ENCODE assay signal across 8 mouse cellular contexts in the genomic region with DNA sequence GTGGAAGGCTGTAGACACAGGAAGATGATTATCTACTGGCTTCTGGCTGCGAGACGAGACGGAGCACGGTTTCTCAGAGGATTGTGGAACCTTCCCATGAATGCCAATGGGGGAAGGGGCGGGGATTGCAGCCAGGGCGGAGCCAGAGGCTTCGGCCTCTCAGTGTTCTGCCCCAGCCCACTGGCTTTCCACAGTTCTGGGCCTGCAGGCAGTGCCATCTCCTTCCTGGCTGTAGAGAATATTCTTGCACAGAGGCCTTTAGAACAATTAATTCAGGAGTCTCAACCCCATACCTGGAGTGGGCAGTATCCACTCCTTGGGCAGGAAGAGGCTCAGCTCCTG. TPM values are rescaled to one million over a fixed set of nuclear protein-coding genes. Genes with fewer than 3 reads are reported as not detected.
DNase-seq lines count a peak whose midpoint lies in the region; ATAC-seq and TF ChIP-seq lines count a peak whose summit lies in the region.

No protein-coding gene starts in this region.

- TF ChIP-seq POLR2A in thymus, adult 2 months (IDR thresholded peaks at IDR 0.05; ENCODE audit: control insufficient read depth, extremely low read depth, insufficient read depth, low read length, poor library complexity), result no peak

- no peak for ATAC-seq in midbrain, embryonic 15.5 days (replicated peaks)
- ATAC-seq in forebrain, embryonic 15.5 days (replicated peaks), result no peak
- ATAC-seq in midbrain, embryonic 11.5 days (ENCODE audit: low FRiP score), result peak; percentile 76; the same call in 1 of the 2 replicates
- ATAC-seq in erythroid progenitor cell, adult 5-6 weeks (replicated peaks; ENCODE audit: low FRiP score, poor library complexity, severe bottlenecking), result no peak

- no peak overlapping the region; the same call in 1 of the 2 replicates for H3K4me2 ChIP-seq in midbrain, embryonic 15.5 days
- H3K4me2 ChIP-seq in forebrain, embryonic 15.5 days (replicated peaks), result peak overlapping the region; percentile 19; the same call in 1 of the 2 replicates
- H3K4me2 ChIP-seq in midbrain, embryonic 11.5 days, result peak overlapping the region; percentile 16; the same call in 1 of the 2 replicates

- TF ChIP-seq CTCF in thymus, adult 2 months (IDR thresholded peaks at IDR 0.05; ENCODE audit: borderline replicate concordance, control insufficient read depth, extremely low read depth, insufficient read depth, low read length, poor library complexity), result no peak

- peaks cover 12% of the 10 kb centered on the region for H3K4me1 ChIP-seq in midbrain, embryonic 10.5 days
- H3K4me1 ChIP-seq in midbrain, embryonic 15.5 days, result 0 out of 2 replicates have a peak, but pooled peaks cover 6% of the 10 kb centered on the region
- H3K4me1 ChIP-seq in forebrain, embryonic 15.5 days, result peaks cover 4% of the 10 kb centered on the region
- H3K4me1 ChIP-seq in midbrain, embryonic 11.5 days (ENCODE audit: control insufficient read depth, insufficient read depth, low read length), result peaks cover 2% of the 10 kb centered on the region; the same call in 1 of the 2 replicates
- no peaks in the 10 kb centered on the region for H3K4me1 ChIP-seq in thymus, adult 2 months (replicated peaks; ENCODE audit: control insufficient read depth, insufficient read depth, low read length)

- no peaks in the 10 kb centered on the region for H3K36me3 ChIP-seq in midbrain, embryonic 10.5 days
- no peaks in the 10 kb centered on the region for H3K36me3 ChIP-seq in midbrain, embryonic 15.5 days (replicated peaks)
- H3K36me3 ChIP-seq in forebrain, embryonic 15.5 days, result no peaks in the 10 kb centered on the region
- no peaks in the 10 kb centered on the region for H3K36me3 ChIP-seq in midbrain, embryonic 11.5 days (ENCODE audit: control insufficient read depth, insufficient read depth, low read length)
- H3K36me3 ChIP-seq in thymus, adult 2 months (ENCODE audit: control insufficient read depth, insufficient read depth, low read length), result no peaks in the 10 kb centered on the region

- H3K27me3 ChIP-seq in midbrain, embryonic 10.5 days (ENCODE audit: low read depth, poor library complexity, severe bottlenecking), result peaks cover 15% of the 10 kb centered on the region
- no peaks in the 10 kb centered on the region for H3K27me3 ChIP-seq in midbrain, embryonic 15.5 days (replicated peaks)
- no peaks in the 10 kb centered on the region for H3K27me3 ChIP-seq in forebrain, embryonic 15.5 days
- H3K27me3 ChIP-seq in midbrain, embryonic 11.5 days (ENCODE audit: control insufficient read depth, insufficient read depth, low read length), result no peaks in the 10 kb centered on the region; the same call in 1 of the 2 replicates
- no peaks in the 10 kb centered on the region for H3K27me3 ChIP-seq in thymus, adult 2 months (ENCODE audit: control insufficient read depth, insufficient read depth, low read length)

- H3K9me3 ChIP-seq in midbrain, embryonic 10.5 days (replicated peaks), result no peaks in the 10 kb centered on the region
- H3K9me3 ChIP-seq in midbrain, embryonic 15.5 days, result no peaks in the 10 kb centered on the region
- no peaks in the 10 kb centered on the region for H3K9me3 ChIP-seq in forebrain, embryonic 15.5 days
- H3K9me3 ChIP-seq in midbrain, embryonic 11.5 days (ENCODE audit: control insufficient read depth, low read length), result no peaks in the 10 kb centered on the region

- DNase-seq in midbrain, embryonic 10.5 days (ENCODE audit: low spot score), result peak; percentile 54
- peak; percentile 42 for DNase-seq in kidney, postnatal 14 days
- peak; percentile 94 for DNase-seq in midbrain, embryonic 11.5 days (ENCODE audit: low spot score, missing footprints)
- DNase-seq in thymus, adult 2 months, result no peak
- DNase-seq in gastrocnemius, postnatal 25 days, result no peak

- WGBS in midbrain, embryonic 10.5 days, result under 1% methylated on average over 7 of the region's 7 CpGs
- 2% methylated on average over 7 of the region's 7 CpGs for WGBS in midbrain, embryonic 15.5 days
- WGBS in forebrain, embryonic 15.5 days, result 1% methylated on average over 7 of the region's 7 CpGs
- WGBS in midbrain, embryonic 11.5 days, result 7% methylated on average over 7 of the region's 7 CpGs
- WGBS in thymus, adult 2 months, result 17% methylated on average over 7 of the region's 7 CpGs

- peak overlapping the region; percentile 23; the same call in 1 of the 2 replicates for H3K27ac ChIP-seq in midbrain, embryonic 10.5 days (replicated peaks)
- H3K27ac ChIP-seq in midbrain, embryonic 15.5 days, result no peak overlapping the region
- no peak overlapping the region for H3K27ac ChIP-seq in forebrain, embryonic 15.5 days (replicated peaks)
- no peak overlapping the region for H3K27ac ChIP-seq in midbrain, embryonic 11.5 days (ENCODE audit: low read depth, low read length)
- H3K27ac ChIP-seq in thymus, adult 2 months (ENCODE audit: control insufficient read depth, insufficient read depth, low read length), result no peak overlapping the region

- H3K4me3 ChIP-seq in midbrain, embryonic 10.5 days, result peak overlapping the region; percentile 30
- no peak overlapping the region for H3K4me3 ChIP-seq in midbrain, embryonic 15.5 days
- H3K4me3 ChIP-seq in forebrain, embryonic 15.5 days, result no peak overlapping the region
- no peak overlapping the region for H3K4me3 ChIP-seq in midbrain, embryonic 11.5 days (ENCODE audit: low read depth, low read length)
- H3K4me3 ChIP-seq in thymus, adult 2 months (ENCODE audit: control insufficient read depth, insufficient read depth, low read length), result no peak overlapping the region

- no peak overlapping the region for H3K9ac ChIP-seq in midbrain, embryonic 15.5 days
- H3K9ac ChIP-seq in forebrain, embryonic 15.5 days (replicated peaks), result no peak overlapping the region
- no peak overlapping the region; the same call in 1 of the 2 replicates for H3K9ac ChIP-seq in midbrain, embryonic 11.5 days (ENCODE audit: low read length)

RNA-seq across cellular contexts. Expression of a gene that starts 18.9 kb away (rescaled TPM):
- 2.7 and 3.1 TPM in 2 replicates for polyA plus RNA-seq in midbrain, embryonic 10.5 days (2016; fragmentation: Nextera tagmentation; extraction: Ambion mirVana)
- polyA plus RNA-seq in midbrain, embryonic 15.5 days (2015; fragmentation: Nextera tagmentation; extraction: Ambion mirVana), result 1.5 and 1.7 TPM in 2 replicates
- 0.06 and 0.13 TPM in 2 replicates for polyA plus RNA-seq in forebrain, embryonic 15.5 days (2015; fragmentation: Nextera tagmentation; extraction: Ambion mirVana)
- 2.0 and 2.2 TPM in 2 replicates for polyA plus RNA-seq in midbrain, embryonic 11.5 days (2014; fragmentation: Nextera tagmentation; extraction: Ambion mirVana)
- total RNA-seq in erythroid progenitor cell, adult 5-6 weeks (2015; ENCODE audit: low replicate concordance), result not detected in 2 replicates
- not detected in 2 replicates for total RNA-seq in erythroid progenitor cell, adult 5-6 weeks (2017; ENCODE audit: low replicate concordance)
- polyA plus RNA-seq in thymus, adult 2 months (2012; rRNA removed), result 0.04 and 0.10 TPM in 2 replicates
- total RNA-seq in gastrocnemius, postnatal 25 days (2021), result under 1 TPM; 0.05 to 0.24 TPM

Comparison
In these comparisons a context has a peak if more than half of its experiments do, and no peak if none do; other contexts are left out.
1. DNase-seq: peak in midbrain, embryonic 10.5 days (single experiment), kidney, postnatal 14 days (single experiment) and midbrain, embryonic 11.5 days (single experiment); none in thymus, adult 2 months (single experiment) and gastrocnemius, postnatal 25 days (single experiment).